Mouse (Mus musculus): ENCODE measurements around the gene Nqo2.

GRCm38 (mm10) chr13:33935465-33936181 lies 28.9 kb upstream of the Nqo2 start:
- TF ChIP-seq POLR2A (IDR thresholded peaks at IDR 0.05; ENCODE audit: low read depth, low read length) (no peak), TBP (conservative IDR thresholded peaks at IDR 0.05; ENCODE audit: low read depth, low read length) (no peak), MYC (IDR thresholded peaks at IDR 0.05; ENCODE audit: low read depth, low read length) (no peak), IRF4 (IDR thresholded peaks at IDR 0.05; ENCODE audit: low read depth, low read length) (no peak), HCFC1 (IDR thresholded peaks at IDR 0.05; ENCODE audit: low read depth, low read length) (no peak), CTCF (conservative IDR thresholded peaks at IDR 0.05 in 1 of 2, IDR thresholded peaks at IDR 0.05 in 1 of 2; ENCODE audit: low read depth in 2 of 2, low read length in 2 of 2) (no peak), EP300 (IDR thresholded peaks at IDR 0.05; ENCODE audit: low read length) (no peak), CHD1 (IDR thresholded peaks at IDR 0.05; ENCODE audit: low read depth, low read length) (no peak)
